Mouse (Mus musculus) erythroblast, embryonic 14.5 days (primary cell): ENCODE data around the gene Kng2.
"Not testable (repeated sequence)": the region's sequence is repeated elsewhere in the genome, so short reads cannot be mapped to it uniquely, and the experiment has no call there.

Experiments
- GATA1 ChIP-seq: IDR thresholded peaks from 2 replicates; pipeline ENCODE4 v1.6.1; 2012; ENCODE audit warnings: low read length, inconsistent platforms, mixed read lengths
- TAL1 ChIP-seq: IDR thresholded peaks from 3 replicates; pipeline ENCODE4 v1.6.1; 2012; ENCODE audit warnings: low read length, inconsistent platforms, mixed read lengths

- TF ChIP-seq TAL1, GATA1: not testable (repeated sequence)
Measured at GRCm38 (mm10) chr16:23057668-23058447, 28.6 kb upstream of the Kng2 start, which contains the start of gene Kng1.
